Mouse (Mus musculus): ENCODE measurements around the gene Plcb1. TPM values are rescaled to one million over a fixed set of nuclear protein-coding genes. Genes with fewer than 3 reads are reported as not detected.

Gene Plcb1
- polyA plus RNA-seq, 1 experiment: not detected

DNA sequence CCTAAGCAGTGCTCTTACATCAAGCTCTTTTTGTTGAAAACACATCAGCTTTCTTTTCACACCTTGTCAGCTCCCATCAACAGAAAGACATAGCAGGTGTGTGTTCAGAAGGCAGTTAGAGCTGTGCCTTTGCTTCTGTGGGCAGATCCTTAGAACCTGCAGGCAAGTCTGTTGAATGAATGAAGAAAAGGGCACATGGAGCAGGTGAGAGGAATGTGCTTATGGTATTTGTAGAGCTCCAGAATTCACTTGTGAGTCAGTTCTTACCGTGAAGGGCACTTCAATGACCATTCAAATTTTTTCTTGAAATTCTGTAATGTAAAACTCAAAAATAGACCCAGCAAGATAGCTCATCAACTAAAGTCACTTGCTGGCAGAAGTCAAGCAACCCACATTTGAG is 423.0 kb downstream of the Plcb1 start:
- H3K4me3 ChIP-seq (replicated peaks): no peak overlapping the region
- TF ChIP-seq TAL1 (IDR thresholded peaks at IDR 0.05; ENCODE audit: low read length) (no peak), GATA1 (IDR thresholded peaks at IDR 0.05; ENCODE audit: low read length) (no peak)
- H3K36me3 ChIP-seq (ENCODE audit: control insufficient read depth): no peaks in the 10 kb centered on the region
- H3K4me1 ChIP-seq (ENCODE audit: control insufficient read depth): no peaks in the 10 kb centered on the region
- no peaks in the 10 kb centered on the region; the same call in 1 of the 2 replicates for H3K9me3 ChIP-seq (ENCODE audit: control insufficient read depth, low read length)
- H3K27me3 ChIP-seq (ENCODE audit: control insufficient read depth): no peaks in the 10 kb centered on the region

DNA sequence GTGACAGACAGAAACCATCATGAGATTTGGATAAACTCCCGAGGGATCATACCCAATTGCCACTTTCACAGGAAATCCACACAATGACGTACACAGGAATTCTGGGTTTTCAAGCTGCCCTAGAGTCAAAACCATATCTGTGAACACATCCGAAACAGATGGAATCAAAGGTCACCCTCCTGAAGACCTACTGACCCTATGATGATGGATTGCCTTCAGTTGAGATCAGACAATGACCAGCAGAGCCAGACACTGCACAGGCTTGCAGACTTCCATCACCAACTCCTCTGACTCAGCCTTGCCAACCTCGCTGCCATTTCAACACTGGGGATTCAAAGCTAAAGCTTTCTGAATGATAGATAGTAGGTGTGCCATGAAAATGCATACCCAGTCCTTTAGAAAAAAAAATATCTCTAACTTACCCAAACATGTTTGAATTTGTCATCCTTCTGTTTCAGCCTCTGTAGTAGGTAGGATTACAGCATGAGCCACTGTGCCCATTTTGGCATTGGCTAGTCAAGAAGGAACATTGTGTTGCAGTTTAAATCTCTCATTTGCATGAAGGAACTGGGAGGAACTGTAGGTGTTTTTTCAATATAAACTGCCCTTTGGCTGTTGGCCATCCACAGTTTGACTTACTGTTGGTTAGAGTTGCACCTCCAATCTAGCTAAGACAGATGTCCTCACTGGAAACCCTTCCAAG is 429.0 kb downstream of the Plcb1 start:
- Histone ChIP-seq H3K36me3 (ENCODE audit: control insufficient read depth) (no peaks in the 10 kb centered on the region), H3K9me3 (ENCODE audit: control insufficient read depth, low read length) (no peaks in the 10 kb centered on the region), H3K4me1 (ENCODE audit: control insufficient read depth) (no peaks in the 10 kb centered on the region), H3K4me3 (replicated peaks) (no peak overlapping the region), H3K27me3 (ENCODE audit: control insufficient read depth) (no peaks in the 10 kb centered on the region)
- no peak for TF ChIP-seq GATA1 (IDR thresholded peaks at IDR 0.05; ENCODE audit: low read length)
- TF ChIP-seq TAL1 (IDR thresholded peaks at IDR 0.05; ENCODE audit: low read length): no peak

DNA sequence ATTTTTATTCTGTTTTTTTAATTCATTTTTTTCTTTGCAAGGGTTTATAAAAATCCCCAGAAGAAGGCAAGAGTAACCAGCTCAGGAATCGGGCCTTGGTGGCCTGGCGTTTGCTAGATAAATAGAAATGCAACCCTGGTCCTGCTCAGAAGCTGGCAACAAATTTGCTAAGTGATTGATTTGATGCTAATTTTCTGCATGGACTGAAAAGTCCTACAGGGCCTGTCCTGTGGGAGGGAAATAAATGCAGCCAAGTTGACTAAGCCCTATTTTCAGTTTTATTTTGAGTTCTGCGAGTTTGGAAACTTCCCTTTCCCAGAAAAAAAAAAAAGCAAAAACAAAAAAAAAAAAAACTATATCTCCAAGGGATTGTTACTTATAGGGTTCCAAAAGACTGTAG is 433.5 kb downstream of the Plcb1 start:
- Histone ChIP-seq H3K27me3 (ENCODE audit: control insufficient read depth) (no peaks in the 10 kb centered on the region), H3K36me3 (ENCODE audit: control insufficient read depth) (no peaks in the 10 kb centered on the region), H3K4me3 (replicated peaks) (no peak overlapping the region), H3K4me1 (ENCODE audit: control insufficient read depth) (no peaks in the 10 kb centered on the region), H3K9me3 (ENCODE audit: control insufficient read depth, low read length) (no peaks in the 10 kb centered on the region)
- no peak for TF ChIP-seq GATA1 (IDR thresholded peaks at IDR 0.05; ENCODE audit: low read length)
- no peak for TF ChIP-seq TAL1 (IDR thresholded peaks at IDR 0.05; ENCODE audit: low read length)

DNA sequence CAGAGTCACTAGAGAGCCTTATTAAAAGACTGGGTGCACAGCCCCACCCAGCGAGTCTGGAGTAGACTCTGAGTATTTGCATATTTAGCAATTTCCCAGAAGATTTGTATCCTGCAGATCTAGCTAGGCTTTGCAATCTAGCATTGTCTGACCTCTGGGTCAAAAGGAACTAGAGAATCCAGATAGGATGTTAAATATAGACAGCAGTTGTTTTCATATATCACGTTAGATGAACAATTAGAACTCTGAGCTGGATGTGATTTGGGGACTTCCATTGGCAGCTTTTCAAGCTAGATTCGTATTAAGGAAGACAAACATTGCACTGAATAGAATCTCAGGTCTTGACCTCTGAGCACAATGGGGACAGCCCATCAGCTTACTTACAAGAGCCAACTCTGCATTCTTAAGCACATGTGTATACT is 439.7 kb downstream of the Plcb1 start:
- no peaks in the 10 kb centered on the region for H3K36me3 ChIP-seq (ENCODE audit: control insufficient read depth)
- no peak for TF ChIP-seq TAL1 (IDR thresholded peaks at IDR 0.05; ENCODE audit: low read length)
- no peak for TF ChIP-seq GATA1 (IDR thresholded peaks at IDR 0.05; ENCODE audit: low read length)
- H3K4me3 ChIP-seq (replicated peaks): no peak overlapping the region
- no peaks in the 10 kb centered on the region for H3K4me1 ChIP-seq (ENCODE audit: control insufficient read depth)
- H3K9me3 ChIP-seq (ENCODE audit: control insufficient read depth, low read length): no peaks in the 10 kb centered on the region
- no peaks in the 10 kb centered on the region for H3K27me3 ChIP-seq (ENCODE audit: control insufficient read depth)

DNA sequence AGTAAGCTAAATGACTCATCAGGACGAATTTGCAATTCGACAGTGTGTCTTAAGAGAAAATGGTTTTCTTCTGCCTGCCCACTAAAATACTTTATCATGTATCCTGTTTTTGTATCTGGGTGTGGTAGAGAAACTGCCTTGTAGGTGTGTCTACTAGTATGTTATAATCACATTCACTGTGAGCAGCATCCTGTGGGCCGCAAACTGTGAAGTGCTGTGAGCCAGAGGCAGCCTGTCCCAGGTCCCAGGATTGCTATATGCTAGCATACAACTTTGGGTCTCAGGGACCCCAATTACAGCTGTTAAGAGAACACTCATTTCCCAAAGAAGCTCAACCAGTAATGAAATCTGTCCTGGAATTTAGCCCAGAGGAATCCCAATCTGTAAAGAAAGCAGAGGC is 444.4 kb downstream of the Plcb1 start:
- Histone ChIP-seq H3K9me3 (ENCODE audit: control insufficient read depth, low read length) (no peaks in the 10 kb centered on the region), H3K36me3 (ENCODE audit: control insufficient read depth) (no peaks in the 10 kb centered on the region), H3K4me3 (replicated peaks) (no peak overlapping the region), H3K4me1 (ENCODE audit: control insufficient read depth) (no peaks in the 10 kb centered on the region), H3K27me3 (ENCODE audit: control insufficient read depth) (no peaks in the 10 kb centered on the region)
- no peak for TF ChIP-seq GATA1 (IDR thresholded peaks at IDR 0.05; ENCODE audit: low read length)
- TF ChIP-seq TAL1 (IDR thresholded peaks at IDR 0.05; ENCODE audit: low read length): no peak

DNA sequence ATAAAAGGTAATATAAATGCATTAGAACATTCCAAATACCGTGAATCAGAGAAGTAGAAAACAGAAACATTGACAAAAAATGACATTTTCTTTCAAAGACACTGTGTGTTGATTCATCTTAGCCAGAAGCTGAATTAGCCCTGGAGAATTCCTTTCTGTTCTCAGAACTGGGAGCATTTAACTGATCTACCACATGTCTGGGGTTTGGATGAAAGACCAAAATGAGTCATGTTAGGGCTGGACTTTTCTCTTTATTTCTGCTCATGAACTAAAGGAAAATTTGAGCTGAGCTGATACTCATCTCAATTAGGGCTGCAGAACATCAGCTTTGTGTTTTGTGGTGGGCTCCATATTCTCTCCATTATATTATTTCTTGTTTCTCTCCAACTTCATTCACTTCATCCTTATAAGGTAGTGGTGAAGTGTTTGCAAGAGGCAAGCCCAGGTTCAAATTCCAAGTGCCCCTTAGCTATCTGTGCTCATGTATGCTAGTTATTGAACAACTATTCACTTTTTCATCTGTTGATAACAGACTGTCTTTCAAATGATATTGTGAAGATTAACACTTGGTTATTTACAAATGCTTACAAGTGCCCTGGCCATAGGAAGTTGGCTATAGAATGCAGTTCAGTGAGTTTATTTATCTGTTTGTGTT is 456.9 kb downstream of the Plcb1 start:
- Histone ChIP-seq H3K4me3 (replicated peaks) (no peak overlapping the region), H3K36me3 (ENCODE audit: control insufficient read depth) (no peaks in the 10 kb centered on the region), H3K9me3 (ENCODE audit: control insufficient read depth, low read length) (no peaks in the 10 kb centered on the region), H3K4me1 (ENCODE audit: control insufficient read depth) (no peaks in the 10 kb centered on the region), H3K27me3 (ENCODE audit: control insufficient read depth) (no peaks in the 10 kb centered on the region)
- TF ChIP-seq TAL1 (IDR thresholded peaks at IDR 0.05; ENCODE audit: low read length) (no peak), GATA1 (IDR thresholded peaks at IDR 0.05; ENCODE audit: low read length) (no peak)

DNA sequence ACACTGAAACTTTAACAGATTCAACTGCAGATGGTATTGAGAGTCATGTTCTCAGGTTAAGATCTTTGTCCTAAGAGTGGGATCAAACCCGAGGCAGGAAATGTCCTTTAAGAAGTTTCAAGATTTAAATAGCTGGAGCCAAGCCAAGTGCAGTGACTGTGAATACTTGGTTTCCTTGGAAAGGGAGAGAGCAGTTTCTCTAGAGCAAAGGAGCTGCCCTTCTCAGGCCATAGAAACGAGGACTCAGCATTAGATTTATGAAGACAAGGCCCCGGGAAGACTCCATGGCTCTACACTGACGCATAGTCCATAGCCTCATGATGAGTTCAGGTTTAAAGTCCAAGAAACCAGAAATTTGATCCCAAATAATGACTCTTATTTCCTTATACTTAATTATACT is 457.9 kb downstream of the Plcb1 start:
- H3K4me1 ChIP-seq (ENCODE audit: control insufficient read depth): no peaks in the 10 kb centered on the region
- no peaks in the 10 kb centered on the region for H3K9me3 ChIP-seq (ENCODE audit: control insufficient read depth, low read length)
- TF ChIP-seq TAL1 (IDR thresholded peaks at IDR 0.05; ENCODE audit: low read length) (no peak), GATA1 (IDR thresholded peaks at IDR 0.05; ENCODE audit: low read length) (no peak)
- no peaks in the 10 kb centered on the region for H3K36me3 ChIP-seq (ENCODE audit: control insufficient read depth)
- H3K4me3 ChIP-seq (replicated peaks): no peak overlapping the region
- no peaks in the 10 kb centered on the region for H3K27me3 ChIP-seq (ENCODE audit: control insufficient read depth)

DNA sequence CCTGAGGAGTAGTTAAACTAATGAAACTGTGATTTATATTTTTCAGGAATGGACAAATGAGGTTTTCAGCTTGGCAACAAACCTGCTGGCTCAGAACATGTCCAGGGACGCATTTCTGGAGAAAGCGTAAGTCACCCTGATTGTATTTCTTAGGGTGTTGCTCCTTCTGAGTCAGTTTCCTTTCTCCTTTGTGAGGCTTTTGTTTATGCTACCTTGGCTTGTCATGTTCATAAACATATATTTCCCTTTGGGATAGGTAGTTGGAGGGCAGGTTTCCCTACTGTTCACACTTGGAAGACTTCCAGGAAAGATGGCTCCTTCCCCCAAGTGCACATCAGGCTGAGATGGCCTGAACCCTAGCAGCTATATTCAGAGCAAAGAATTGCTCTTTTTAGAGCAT is 464.1 kb downstream of the Plcb1 start:
- no peaks in the 10 kb centered on the region for H3K9me3 ChIP-seq (ENCODE audit: control insufficient read depth, low read length)
- H3K4me1 ChIP-seq (ENCODE audit: control insufficient read depth): no peaks in the 10 kb centered on the region
- H3K36me3 ChIP-seq (ENCODE audit: control insufficient read depth): no peaks in the 10 kb centered on the region
- H3K4me3 ChIP-seq (replicated peaks): no peak overlapping the region
- no peaks in the 10 kb centered on the region for H3K27me3 ChIP-seq (ENCODE audit: control insufficient read depth)
- TF ChIP-seq GATA1 (IDR thresholded peaks at IDR 0.05; ENCODE audit: low read length) (no peak), TAL1 (IDR thresholded peaks at IDR 0.05; ENCODE audit: low read length) (no peak)

DNA sequence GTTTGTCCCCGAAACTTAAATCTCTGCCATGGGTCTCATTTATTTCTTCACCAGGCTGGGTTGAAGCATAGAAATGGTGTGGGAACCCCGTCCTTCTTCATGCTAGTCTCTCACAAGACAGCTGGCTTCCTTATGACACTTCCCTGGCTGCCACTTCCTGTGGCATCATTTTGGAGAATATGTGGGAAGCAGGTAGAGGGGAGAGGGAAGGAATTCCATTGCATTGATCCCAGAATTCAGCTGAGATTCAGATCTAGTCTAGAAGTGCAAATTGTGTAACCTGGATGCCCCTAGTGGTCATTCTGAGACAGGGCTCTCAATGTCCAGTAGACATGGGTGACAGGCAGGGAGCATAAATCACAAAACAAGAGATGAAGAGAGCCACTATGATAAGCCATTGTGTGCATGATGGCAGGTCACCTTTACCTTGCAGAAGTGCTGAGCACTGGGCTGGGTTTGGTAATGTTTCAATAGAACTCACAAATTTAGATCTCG is 466.0 kb downstream of the Plcb1 start:
- H3K4me1 ChIP-seq (ENCODE audit: control insufficient read depth): no peaks in the 10 kb centered on the region
- H3K27me3 ChIP-seq (ENCODE audit: control insufficient read depth): no peaks in the 10 kb centered on the region
- H3K4me3 ChIP-seq (replicated peaks): no peak overlapping the region
- no peaks in the 10 kb centered on the region for H3K9me3 ChIP-seq (ENCODE audit: control insufficient read depth, low read length)
- no peaks in the 10 kb centered on the region for H3K36me3 ChIP-seq (ENCODE audit: control insufficient read depth)
- TF ChIP-seq GATA1 (IDR thresholded peaks at IDR 0.05; ENCODE audit: low read length): no peak
- no peak for TF ChIP-seq TAL1 (IDR thresholded peaks at IDR 0.05; ENCODE audit: low read length)
